Mouse (Mus musculus) embryonic facial prominence, embryonic 15.5 days (tissue): ENCODE results near the gene Vipr1. TPM values are rescaled to one million over a fixed set of nuclear protein-coding genes. Genes with fewer than 3 reads are reported as not detected.

Experiments
- ATAC-seq: fragments of 200-750 bp; cut with Nextera tagmentation; 2 replicates; pipeline ENCODE4 v1.8.0; 2017; ENCODE audit warnings: low read depth, moderate TSS enrichment; ENCODE audit not compliant: insufficient number of reproducible peaks, low FRiP score, low TSS enrichment
- H3K27ac ChIP-seq: fragments of 300-500 bp; sonication (generic); replicated peaks from 2 replicates; pipeline ENCODE4 v1.5.1; 2015; ENCODE audit warnings: mild to moderate bottlenecking, inconsistent platforms
- H3K27me3 ChIP-seq: fragments of 300-500 bp; sonication (generic); 2 replicates; pipeline ENCODE4 v1.6.1; 2015; ENCODE audit warnings: inconsistent platforms
- H3K36me3 ChIP-seq: fragments of 300-500 bp; sonication (generic); 2 replicates; pipeline ENCODE4 v1.6.1; 2015; ENCODE audit warnings: mild to moderate bottlenecking, inconsistent platforms
- H3K4me1 ChIP-seq: fragments of 300-500 bp; sonication (generic); 2 replicates; pipeline ENCODE4 v1.6.1; 2015; ENCODE audit warnings: inconsistent platforms
- H3K4me2 ChIP-seq: fragments of 300-500 bp; sonication (generic); replicated peaks from 2 replicates; pipeline ENCODE4 v1.6.1; 2015; ENCODE audit warnings: mild to moderate bottlenecking, inconsistent platforms
- H3K4me3 ChIP-seq: fragments of 300-500 bp; sonication (generic); replicated peaks from 2 replicates; pipeline ENCODE4 v1.5.1; 2015; ENCODE audit warnings: mild to moderate bottlenecking, inconsistent platforms
- H3K9ac ChIP-seq: fragments of 300-500 bp; sonication (generic); 2 replicates; pipeline ENCODE4 v1.6.1; 2015; ENCODE audit warnings: inconsistent platforms
- H3K9me3 ChIP-seq: fragments of 300-500 bp; sonication (generic); replicated peaks from 2 replicates; pipeline ENCODE4 v1.6.1; 2016; ENCODE audit warnings: inconsistent platforms
- WGBS: fragments of 180-500 bp; shearing (Covaris S2); methylation state at CpG from one replicate; pipeline ENCODE4 v1.1.7; 2015; 5-methylcytosine and 5-hydroxymethylcytosine counted together
- polyA plus RNA-seq: library from polyadenylated mRNA; unstranded; fragments of >200 nt; fragmentation: Nextera tagmentation; extraction: Ambion mirVana; gene quantifications from 2 replicates; pipeline ENCODE4 v1.2.1, GENCODE M21; 2015

Gene Vipr1
- polyA plus RNA-seq, 1 experiment from 2014 or later, result 0.63 TPM

DNA sequence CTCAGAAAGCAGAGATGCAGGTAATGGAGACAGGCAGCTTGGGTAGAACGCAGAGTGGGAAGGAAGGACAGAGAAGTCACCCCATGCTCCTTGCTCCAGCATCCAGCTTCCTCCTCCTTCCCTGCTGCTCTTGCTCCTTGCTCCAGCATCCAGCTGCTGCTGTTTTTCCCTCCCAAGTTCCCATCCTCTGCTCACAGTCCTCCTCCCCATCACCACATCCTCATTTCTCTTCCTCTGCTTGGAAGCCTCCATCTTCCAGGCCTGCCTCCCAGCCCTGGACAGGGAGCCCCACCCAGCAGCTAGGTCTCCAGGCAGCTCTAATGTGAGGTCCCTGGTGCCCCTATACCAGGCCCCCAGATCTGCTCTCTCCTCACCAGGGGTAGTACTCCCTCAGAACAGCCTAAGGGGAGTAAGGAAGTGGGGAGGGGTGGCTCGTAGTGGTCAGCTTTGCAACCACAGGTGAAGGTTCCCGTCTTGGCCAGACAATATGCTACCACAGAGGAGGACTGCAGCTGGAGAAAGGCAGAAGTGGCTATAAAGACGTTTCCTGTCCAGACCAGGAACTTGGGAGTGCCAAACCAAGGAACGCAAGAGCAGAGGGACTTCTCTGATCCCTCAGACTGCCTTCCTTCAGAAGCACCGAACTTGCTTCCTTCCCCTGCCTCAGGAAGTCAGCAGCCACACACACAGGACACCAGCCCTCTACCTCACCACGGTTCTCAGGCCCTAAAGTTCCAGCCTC, 6.5 kb upstream of the Vipr1 start:
- H3K36me3 ChIP-seq, result no peaks in the 10 kb centered on the region
- no peak overlapping the region for H3K27ac ChIP-seq
- H3K4me2 ChIP-seq, result no peak overlapping the region
- no peak overlapping the region for H3K9ac ChIP-seq
- peaks cover 36% of the 10 kb centered on the region for H3K27me3 ChIP-seq
- no peaks in the 10 kb centered on the region for H3K9me3 ChIP-seq
- ATAC-seq, result no peak
- H3K4me3 ChIP-seq, result no peak overlapping the region
- 44% methylated on average over 7 of the region's 7 CpGs for WGBS
- no peaks in the 10 kb centered on the region for H3K4me1 ChIP-seq

DNA sequence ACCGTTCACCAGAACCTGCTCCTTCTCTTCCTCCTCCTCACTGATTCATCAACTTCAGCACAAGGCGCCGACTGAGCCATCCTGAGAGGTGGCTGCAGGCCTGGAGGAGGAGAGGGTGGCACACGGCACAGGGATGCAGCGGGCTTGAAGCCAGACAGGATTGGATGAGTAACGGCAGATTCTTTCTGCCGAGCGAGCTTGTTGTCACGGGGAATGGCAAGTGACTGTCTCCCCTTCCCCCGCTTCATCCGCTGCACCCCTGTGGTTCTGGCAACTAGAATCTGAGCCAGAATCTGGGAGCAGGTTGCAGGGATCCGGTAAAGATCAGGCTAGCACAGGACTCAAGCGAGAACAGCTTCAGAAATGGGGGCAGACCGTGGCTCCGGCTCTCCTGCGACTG, 2.7 kb upstream of the Vipr1 start:
- ATAC-seq, result no peak
- Histone ChIP-seq H3K9ac (no peak overlapping the region), H3K4me1 (peaks cover 21% of the 10 kb centered on the region), H3K4me2 (no peak overlapping the region), H3K27me3 (peaks cover 71% of the 10 kb centered on the region), H3K9me3 (no peaks in the 10 kb centered on the region), H3K36me3 (no peaks in the 10 kb centered on the region), H3K27ac (no peak overlapping the region), H3K4me3 (no peak overlapping the region)
- 47% methylated on average over 16 of the region's 16 CpGs for WGBS

DNA sequence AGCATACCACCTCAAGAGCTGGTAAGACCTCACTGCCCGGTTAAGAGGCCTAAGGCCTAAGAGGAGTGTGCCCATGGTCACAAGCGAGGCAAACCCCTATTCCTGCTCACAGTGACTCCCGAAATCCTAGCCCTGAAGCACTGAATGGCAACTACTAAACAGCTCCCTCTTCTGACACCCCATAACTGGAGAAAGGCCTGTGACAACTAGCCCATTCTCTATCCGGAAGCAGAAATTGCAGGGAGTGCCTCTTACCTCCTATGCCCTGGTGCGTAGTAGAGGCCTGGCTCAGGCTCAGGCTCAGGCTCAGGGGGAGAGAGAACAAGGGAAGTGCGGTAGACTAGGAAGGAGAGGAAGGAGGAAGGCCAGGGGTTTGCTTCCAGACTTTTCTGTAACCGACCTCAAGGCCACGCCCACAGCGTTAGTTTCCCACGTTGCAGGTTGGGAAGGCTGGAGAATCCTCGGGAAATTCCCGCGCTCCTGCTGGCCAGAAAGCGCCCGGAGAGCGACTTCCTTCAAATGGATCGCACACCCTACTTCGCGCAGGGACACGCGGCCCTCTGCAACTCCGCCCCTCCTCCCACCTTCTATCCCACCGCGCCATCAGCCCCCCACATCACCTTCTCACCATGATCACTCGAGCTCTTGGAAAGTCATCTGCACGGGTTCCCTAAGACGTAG, 1.1 kb upstream of the Vipr1 start:
- peak overlapping the region; percentile 98 for H3K4me2 ChIP-seq
- no peak overlapping the region for H3K9ac ChIP-seq
- H3K4me3 ChIP-seq, result peak overlapping the region; percentile 59
- H3K4me1 ChIP-seq, result peaks cover 21% of the 10 kb centered on the region
- H3K9me3 ChIP-seq, result no peaks in the 10 kb centered on the region
- no peak for ATAC-seq
- peaks cover 70% of the 10 kb centered on the region for H3K27me3 ChIP-seq
- no peaks in the 10 kb centered on the region for H3K36me3 ChIP-seq
- WGBS, result 6% methylated on average over 27 of the region's 27 CpGs
- no peak overlapping the region for H3K27ac ChIP-seq

DNA sequence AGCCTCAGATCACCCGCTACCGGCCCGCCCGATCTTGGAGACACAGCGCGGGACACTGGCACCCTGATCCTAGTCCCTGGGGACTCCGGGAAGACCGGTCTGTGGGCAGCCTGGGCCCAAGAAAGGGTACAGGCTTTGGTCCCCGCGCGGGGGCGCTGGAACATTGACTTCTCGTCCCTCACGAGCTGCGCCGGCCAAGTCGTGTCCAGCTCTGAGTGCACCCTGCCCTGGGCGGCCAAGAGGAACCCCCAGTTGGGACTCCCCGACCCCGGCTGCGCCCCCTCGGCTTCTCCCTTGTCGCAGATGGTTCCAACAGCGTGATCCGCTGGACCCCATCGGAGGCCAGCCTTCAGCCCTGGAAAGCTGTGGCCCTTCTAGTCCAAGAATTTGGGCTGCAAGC, 515 bp upstream of the Vipr1 start, which contains the start of gene Lyzl4:
Gene Lyzl4 (minus strand): TSS at position 96 of the 400 bp plus-strand sequence.
- H3K36me3 ChIP-seq, result no peaks in the 10 kb centered on the region
- peaks cover 67% of the 10 kb centered on the region for H3K27me3 ChIP-seq
- H3K4me1 ChIP-seq, result peaks cover 21% of the 10 kb centered on the region
- no peak within 1 kb of the TSS for H3K27ac ChIP-seq
- no peaks in the 10 kb centered on the region for H3K9me3 ChIP-seq
- peak; percentile 70 for ATAC-seq
- peak within 1 kb of the TSS; percentile 98 for H3K4me2 ChIP-seq
- H3K4me3 ChIP-seq, result peak within 1 kb of the TSS; percentile 59
- peak within 1 kb of the TSS; percentile 26; the same call in 1 of the 2 replicates for H3K9ac ChIP-seq
- WGBS, result under 1% methylated on average over 26 of the region's 26 CpGs

DNA sequence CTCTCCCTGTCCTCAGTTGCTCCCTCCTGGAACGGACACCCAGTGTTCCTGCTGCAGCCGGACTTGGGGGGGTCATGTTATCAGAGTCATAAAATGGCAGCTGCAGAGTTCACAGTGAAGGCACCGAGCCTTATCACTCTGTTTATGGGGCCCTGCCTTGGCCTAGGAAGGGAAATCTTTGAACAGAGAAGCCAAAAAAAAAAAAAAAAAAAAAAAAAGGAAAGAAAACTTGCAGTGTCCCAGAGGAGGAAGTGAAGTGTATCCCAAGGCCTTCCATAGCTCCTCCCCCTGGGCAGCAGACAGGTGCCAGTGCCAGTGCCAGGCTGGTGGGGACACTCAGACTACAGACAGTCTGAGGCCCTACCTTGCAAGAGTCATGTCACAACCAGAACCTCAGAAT, 2.3 kb downstream of the Vipr1 start:
- no peak overlapping the region for H3K27ac ChIP-seq
- no peaks in the 10 kb centered on the region for H3K9me3 ChIP-seq
- no peak overlapping the region for H3K9ac ChIP-seq
- H3K27me3 ChIP-seq, result peaks cover 52% of the 10 kb centered on the region
- 73% methylated on average over 3 of the region's 3 CpGs for WGBS
- H3K4me1 ChIP-seq, result peaks cover 21% of the 10 kb centered on the region
- H3K4me3 ChIP-seq, result no peak overlapping the region
- no peak for ATAC-seq
- H3K36me3 ChIP-seq, result no peaks in the 10 kb centered on the region
- H3K4me2 ChIP-seq, result no peak overlapping the region

DNA sequence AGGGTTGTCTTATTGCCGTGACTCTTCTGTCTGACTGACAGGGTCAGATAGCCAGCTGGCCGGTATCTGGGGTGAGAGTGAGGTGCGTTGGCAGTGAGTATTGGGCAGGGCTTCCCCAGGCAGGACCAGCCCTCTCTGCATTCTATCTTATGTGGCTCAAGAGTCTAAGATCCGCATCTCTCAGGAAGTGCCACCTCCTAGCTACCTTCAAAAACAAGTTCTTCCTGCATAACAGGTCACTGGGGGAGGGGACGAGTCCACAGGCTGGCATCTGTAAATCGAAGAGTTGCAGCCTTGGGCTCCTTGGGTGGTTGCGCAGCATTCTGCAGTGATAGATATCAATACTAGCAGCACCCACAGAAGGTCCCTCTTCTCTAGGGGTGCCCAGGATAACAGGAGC, 4.5 kb downstream of the Vipr1 start:
- H3K9me3 ChIP-seq, result no peaks in the 10 kb centered on the region
- no peak overlapping the region for H3K4me3 ChIP-seq
- H3K36me3 ChIP-seq, result no peaks in the 10 kb centered on the region
- no peak for ATAC-seq
- no peak overlapping the region for H3K9ac ChIP-seq
- H3K4me1 ChIP-seq, result peaks cover 15% of the 10 kb centered on the region
- no peak overlapping the region for H3K27ac ChIP-seq
- H3K27me3 ChIP-seq, result peaks cover 31% of the 10 kb centered on the region
- 62% methylated on average over 7 of the region's 7 CpGs for WGBS
- no peak overlapping the region for H3K4me2 ChIP-seq

DNA sequence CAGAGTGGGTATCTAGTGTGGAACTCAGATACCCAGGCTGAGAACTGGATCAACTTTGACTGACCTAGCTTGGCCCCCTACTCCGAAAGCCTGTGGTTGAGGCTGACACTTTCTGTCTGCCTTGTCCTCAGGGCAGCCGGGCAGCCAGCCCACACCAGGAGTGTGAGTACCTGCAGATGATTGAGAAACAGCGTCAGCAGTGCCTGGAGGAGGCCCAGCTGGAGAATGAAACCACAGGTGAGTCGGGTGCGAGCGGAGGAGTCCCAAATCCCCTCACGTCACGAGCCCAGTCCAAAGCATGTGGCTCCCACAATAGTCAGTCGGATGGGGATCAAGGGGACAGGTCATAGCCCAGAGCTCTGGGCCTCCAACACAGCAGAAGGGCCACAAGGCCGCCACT, 11.2 kb downstream of the Vipr1 start:
- Histone ChIP-seq H3K36me3 (no peaks in the 10 kb centered on the region), H3K9me3 (no peaks in the 10 kb centered on the region), H3K4me2 (no peak overlapping the region), H3K27me3 (no peaks in the 10 kb centered on the region), H3K9ac (no peak overlapping the region), H3K4me1 (0 out of 2 replicates have a peak, but pooled peaks cover 3% of the 10 kb centered on the region), H3K27ac (no peak overlapping the region), H3K4me3 (no peak overlapping the region)
- WGBS, result 81% methylated on average over 10 of the region's 10 CpGs
- ATAC-seq, result no peak

DNA sequence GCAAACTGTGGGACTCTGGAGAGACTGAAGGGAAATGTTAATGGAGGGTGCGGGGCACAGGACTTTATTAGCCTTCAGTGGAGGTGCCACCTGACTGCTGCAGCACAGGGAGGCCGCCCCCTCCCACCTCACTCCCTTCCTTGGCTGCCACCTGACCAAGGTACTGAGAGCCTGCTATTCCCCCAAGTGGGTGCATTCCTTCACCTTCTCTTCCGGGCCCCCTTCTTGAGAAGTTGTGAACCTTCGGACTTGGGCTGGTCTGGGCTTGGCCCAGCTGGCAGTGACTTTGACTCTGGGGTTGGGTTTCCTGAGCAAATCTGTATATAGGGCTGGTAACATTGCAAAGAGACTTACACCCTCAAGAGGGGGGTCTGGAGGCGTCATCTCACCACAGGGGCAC, 13.8 kb downstream of the Vipr1 start:
- Histone ChIP-seq H3K27ac (no peak overlapping the region), H3K27me3 (no peaks in the 10 kb centered on the region), H3K4me2 (no peak overlapping the region), H3K9me3 (no peaks in the 10 kb centered on the region), H3K4me1 (0 out of 2 replicates have a peak, but pooled peaks cover 2% of the 10 kb centered on the region), H3K4me3 (no peak overlapping the region), H3K9ac (no peak overlapping the region), H3K36me3 (no peaks in the 10 kb centered on the region)
- no peak for ATAC-seq
- 80% methylated on average over 5 of the region's 5 CpGs for WGBS

DNA sequence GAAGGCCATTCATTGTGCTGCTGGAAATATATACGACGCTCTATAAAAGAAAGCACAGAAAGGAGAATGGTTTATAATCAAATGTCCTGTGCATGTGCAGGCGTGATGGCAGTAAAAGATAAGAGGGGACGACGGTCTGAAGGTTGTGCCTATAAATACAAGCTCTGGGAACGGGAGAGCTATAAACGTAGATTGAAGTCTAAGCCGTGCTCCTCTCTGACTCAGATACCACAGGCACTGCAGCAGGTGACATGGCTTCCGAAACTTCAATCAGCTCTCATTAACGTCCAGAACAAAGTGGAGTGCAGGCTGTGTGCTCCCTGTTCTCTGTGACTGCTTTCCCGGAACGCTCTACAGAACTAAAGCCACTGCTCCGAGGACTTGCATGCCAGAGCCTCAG, 14.6 kb downstream of the Vipr1 start:
- no peaks in the 10 kb centered on the region for H3K9me3 ChIP-seq
- H3K27ac ChIP-seq, result no peak overlapping the region
- H3K4me3 ChIP-seq, result no peak overlapping the region
- H3K4me2 ChIP-seq, result no peak overlapping the region
- H3K36me3 ChIP-seq, result no peaks in the 10 kb centered on the region
- no peak for ATAC-seq
- no peak overlapping the region for H3K9ac ChIP-seq
- 58% methylated on average over 13 of the region's 13 CpGs for WGBS
- no peaks in the 10 kb centered on the region for H3K4me1 ChIP-seq
- H3K27me3 ChIP-seq, result no peaks in the 10 kb centered on the region

DNA sequence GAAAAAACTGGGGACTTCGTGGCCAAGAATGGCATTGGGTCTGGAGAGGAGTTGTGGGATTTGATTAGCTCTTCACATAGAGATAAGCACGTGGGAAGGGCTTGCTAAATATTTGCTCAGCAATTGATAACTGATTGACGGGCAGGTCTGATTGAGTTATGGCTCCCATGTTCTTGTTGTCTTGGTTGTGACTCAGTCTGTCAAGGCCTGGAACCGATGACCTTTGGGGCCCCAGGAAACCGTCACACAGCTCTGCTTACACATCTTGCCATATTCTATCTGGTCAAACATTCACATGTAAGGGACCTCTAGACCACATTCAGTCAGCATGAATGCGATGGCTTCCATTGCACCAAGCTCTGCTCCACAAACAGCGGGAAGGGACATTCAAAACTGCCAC, 15.7 kb downstream of the Vipr1 start:
- ATAC-seq, result no peak
- Histone ChIP-seq H3K4me2 (no peak overlapping the region), H3K27me3 (no peaks in the 10 kb centered on the region), H3K9me3 (no peaks in the 10 kb centered on the region), H3K36me3 (no peaks in the 10 kb centered on the region), H3K9ac (no peak overlapping the region), H3K4me1 (no peaks in the 10 kb centered on the region), H3K27ac (no peak overlapping the region), H3K4me3 (no peak overlapping the region)
- WGBS, result 82% methylated on average over 7 of the region's 7 CpGs

DNA sequence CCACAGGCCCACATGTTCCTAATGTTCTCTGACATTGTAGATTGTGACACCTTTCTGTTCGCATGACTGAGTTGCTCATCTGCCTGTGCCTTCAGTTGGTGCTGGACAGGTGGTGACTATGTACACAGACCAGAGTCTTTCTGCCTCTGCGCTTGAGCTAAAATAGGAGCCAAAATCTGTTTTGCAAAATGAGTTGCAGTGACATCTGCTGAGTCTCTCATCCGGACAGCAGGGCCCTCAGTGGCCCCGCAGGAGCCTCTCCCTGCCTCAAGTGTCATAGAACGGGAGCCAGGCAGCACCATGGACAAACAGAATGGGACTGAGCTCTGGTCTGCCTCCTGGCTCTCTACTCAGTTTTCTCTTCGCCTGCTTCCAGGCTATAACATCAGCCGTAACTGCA, 17.3 kb downstream of the Vipr1 start:
- ATAC-seq, result no peak
- WGBS, result 76% methylated on average over 7 of the region's 7 CpGs

More for the DNA sequence above, 17.3 kb downstream of the Vipr1 start:
- H3K9me3 ChIP-seq, result no peaks in the 10 kb centered on the region
- no peaks in the 10 kb centered on the region for H3K36me3 ChIP-seq
- no peak overlapping the region for H3K4me3 ChIP-seq
- H3K4me1 ChIP-seq, result no peaks in the 10 kb centered on the region
- no peaks in the 10 kb centered on the region; the same call in 1 of the 2 replicates for H3K27me3 ChIP-seq
- no peak overlapping the region for H3K27ac ChIP-seq
- no peak overlapping the region for H3K4me2 ChIP-seq
- no peak overlapping the region for H3K9ac ChIP-seq
